Mouse (Mus musculus): ENCODE results near the gene Hoxd1. TPM values are rescaled to one million over a fixed set of nuclear protein-coding genes. Genes with fewer than 3 reads are reported as not detected.

The Hoxd1 gene
- polyA plus RNA-seq, 1 experiment = not detected

DNA sequence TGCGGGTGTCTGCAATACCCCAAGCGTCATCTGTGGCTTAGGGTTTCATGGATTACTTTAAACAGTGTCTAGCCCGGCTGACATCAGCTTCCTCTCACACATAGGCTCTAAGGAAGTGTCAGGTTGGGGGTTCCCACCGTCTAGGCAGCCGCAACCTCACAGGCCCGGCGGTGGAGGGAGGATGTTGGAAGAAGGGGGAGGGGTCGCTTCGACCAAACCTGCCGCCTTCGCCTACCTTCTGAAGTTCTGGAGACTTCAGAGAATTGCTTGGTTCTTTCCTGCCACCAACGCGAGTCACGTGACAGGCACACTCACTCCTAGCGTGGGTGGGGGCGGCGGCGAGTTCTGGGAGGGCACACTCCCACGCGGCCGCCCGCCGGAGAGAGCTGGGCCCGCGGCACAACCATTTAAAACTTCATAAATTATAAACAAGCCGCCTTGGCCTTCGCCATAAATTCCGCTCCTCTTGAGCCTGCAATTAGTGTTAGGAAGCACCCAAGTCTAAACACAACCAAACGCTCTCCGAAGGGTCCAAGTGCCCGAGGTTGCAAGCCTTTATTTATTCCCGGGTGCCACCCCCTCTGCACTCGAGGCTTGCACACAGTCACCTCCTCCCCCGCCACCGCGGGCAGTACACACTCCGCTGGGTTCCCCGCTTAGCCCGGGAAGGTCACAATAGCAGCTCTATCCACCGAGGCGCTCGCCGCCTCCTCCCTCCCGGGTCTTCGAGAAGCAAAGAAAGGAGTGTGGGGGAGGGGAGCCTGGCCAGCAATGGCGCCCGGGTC lies 13.3 kb upstream of the Hoxd1 start:
- Histone ChIP-seq H3K4me1 (ENCODE audit: control insufficient read depth, insufficient read depth, low read length) (no peaks in the 10 kb centered on the region), H3K27ac (ENCODE audit: control insufficient read depth, insufficient read depth, low read depth, low read length, poor library complexity) (no peak overlapping the region), H3K4me3 (replicated peaks; ENCODE audit: control insufficient read depth, low read depth, low read length) (no peak overlapping the region)
- TF ChIP-seq POLR2A (IDR thresholded peaks at IDR 0.05; ENCODE audit: borderline replicate concordance, control insufficient read depth, low read depth, low read length) (no peak), CTCF (IDR thresholded peaks at IDR 0.05; ENCODE audit: control insufficient read depth, insufficient read depth, low read length) (no peak)
- 3% methylated on average over 47 of the region's 47 CpGs for WGBS

DNA sequence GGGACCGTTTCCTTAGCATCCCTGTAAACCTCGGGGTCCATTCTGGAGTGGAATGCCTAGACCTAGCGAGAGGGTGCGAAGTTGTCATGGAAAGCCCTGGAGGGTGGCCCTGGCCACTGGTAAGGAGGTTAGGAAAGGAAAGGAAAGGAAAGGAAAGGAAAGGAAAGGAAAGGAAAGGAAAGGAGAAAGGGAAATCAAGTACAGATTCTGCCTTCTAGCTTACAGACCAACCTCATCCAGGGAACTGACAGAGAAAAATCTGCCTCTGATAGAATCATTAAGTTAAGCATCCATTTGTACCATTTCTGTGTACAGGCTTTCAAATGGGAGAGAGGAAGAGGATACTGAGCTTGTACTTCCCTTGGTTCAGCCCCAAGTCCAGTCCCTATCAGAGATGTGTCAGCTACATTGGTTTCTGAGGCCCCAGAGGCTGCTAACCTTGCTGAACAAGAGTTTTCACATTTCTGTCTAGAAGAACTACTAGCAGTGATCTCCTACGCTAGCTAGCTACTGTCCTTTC lies 12.0 kb upstream of the Hoxd1 start:
- H3K27ac ChIP-seq (ENCODE audit: control insufficient read depth, insufficient read depth, low read depth, low read length, poor library complexity) = no peak overlapping the region
- WGBS = 53% methylated on average over 5 of the region's 5 CpGs

GRCm38 (mm10) chr2:74751861-74752260 lies 10.9 kb upstream of the Hoxd1 start:
- Histone ChIP-seq H3K4me1 (ENCODE audit: control insufficient read depth, insufficient read depth, low read length) (no peaks in the 10 kb centered on the region), H3K27ac (ENCODE audit: control insufficient read depth, insufficient read depth, low read depth, low read length, poor library complexity) (no peak overlapping the region), H3K4me3 (replicated peaks; ENCODE audit: control insufficient read depth, low read depth, low read length) (no peak overlapping the region)
- no peak for TF ChIP-seq POLR2A (IDR thresholded peaks at IDR 0.05; ENCODE audit: borderline replicate concordance, control insufficient read depth, low read depth, low read length)
- no peak for TF ChIP-seq CTCF (IDR thresholded peaks at IDR 0.05; ENCODE audit: control insufficient read depth, insufficient read depth, low read length)
- 55% methylated on average over 1 of the region's 1 CpGs for WGBS

More for the DNA sequence above, 12.0 kb upstream of the Hoxd1 start:
- Histone ChIP-seq H3K4me3 (replicated peaks; ENCODE audit: control insufficient read depth, low read depth, low read length) (no peak overlapping the region), H3K4me1 (ENCODE audit: control insufficient read depth, insufficient read depth, low read length) (no peaks in the 10 kb centered on the region)
- TF ChIP-seq CTCF (IDR thresholded peaks at IDR 0.05; ENCODE audit: control insufficient read depth, insufficient read depth, low read length) (no peak), POLR2A (IDR thresholded peaks at IDR 0.05; ENCODE audit: borderline replicate concordance, control insufficient read depth, low read depth, low read length) (no peak)

GRCm38 (mm10) chr2:74752431-74753174 lies 10.2 kb upstream of the Hoxd1 start:
- WGBS = 6% methylated on average over 45 of the region's 45 CpGs

GRCm38 (mm10) chr2:74753175-74753523 lies 9.6 kb upstream of the Hoxd1 start:
- Histone ChIP-seq H3K27ac (ENCODE audit: control insufficient read depth, insufficient read depth, low read depth, low read length, poor library complexity) (no peak overlapping the region), H3K4me1 (ENCODE audit: control insufficient read depth, insufficient read depth, low read length) (no peaks in the 10 kb centered on the region), H3K4me3 (replicated peaks; ENCODE audit: control insufficient read depth, low read depth, low read length) (no peak overlapping the region)
- TF ChIP-seq CTCF (IDR thresholded peaks at IDR 0.05; ENCODE audit: control insufficient read depth, insufficient read depth, low read length) = no peak
- no peak for TF ChIP-seq POLR2A (IDR thresholded peaks at IDR 0.05; ENCODE audit: borderline replicate concordance, control insufficient read depth, low read depth, low read length)
- 1% methylated on average over 25 of the region's 25 CpGs for WGBS

More at GRCm38 (mm10) chr2:74752431-74753174, 10.2 kb upstream of the Hoxd1 start:
- no peak for TF ChIP-seq CTCF (IDR thresholded peaks at IDR 0.05; ENCODE audit: control insufficient read depth, insufficient read depth, low read length)
- no peak for TF ChIP-seq POLR2A (IDR thresholded peaks at IDR 0.05; ENCODE audit: borderline replicate concordance, control insufficient read depth, low read depth, low read length)
- no peak overlapping the region for H3K27ac ChIP-seq (ENCODE audit: control insufficient read depth, insufficient read depth, low read depth, low read length, poor library complexity)
- no peaks in the 10 kb centered on the region for H3K4me1 ChIP-seq (ENCODE audit: control insufficient read depth, insufficient read depth, low read length)
- no peak overlapping the region for H3K4me3 ChIP-seq (replicated peaks; ENCODE audit: control insufficient read depth, low read depth, low read length)

- H3K4me1 ChIP-seq (ENCODE audit: control insufficient read depth, insufficient read depth, low read length) = no peaks in the 10 kb centered on the region
- H3K4me3 ChIP-seq (replicated peaks; ENCODE audit: control insufficient read depth, low read depth, low read length) = no peak overlapping the region
- WGBS = 17% methylated on average over 5 of the region's 5 CpGs
- no peak overlapping the region for H3K27ac ChIP-seq (ENCODE audit: control insufficient read depth, insufficient read depth, low read depth, low read length, poor library complexity)
- TF ChIP-seq CTCF (IDR thresholded peaks at IDR 0.05; ENCODE audit: control insufficient read depth, insufficient read depth, low read length) = no peak
Observed at GRCm38 (mm10) chr2:74753711-74754110, 9.1 kb upstream of the Hoxd1 start.

GRCm38 (mm10) chr2:74760146-74760545 lies 2.6 kb upstream of the Hoxd1 start:
- H3K4me3 ChIP-seq (replicated peaks; ENCODE audit: control insufficient read depth, low read depth, low read length) = no peak overlapping the region
- no peaks in the 10 kb centered on the region for H3K4me1 ChIP-seq (ENCODE audit: control insufficient read depth, insufficient read depth, low read length)
- H3K27ac ChIP-seq (ENCODE audit: control insufficient read depth, insufficient read depth, low read depth, low read length, poor library complexity) = no peak overlapping the region
- 15% methylated on average over 1 of the region's 1 CpGs for WGBS
- TF ChIP-seq POLR2A (IDR thresholded peaks at IDR 0.05; ENCODE audit: borderline replicate concordance, control insufficient read depth, low read depth, low read length) = no peak
- TF ChIP-seq CTCF (IDR thresholded peaks at IDR 0.05; ENCODE audit: control insufficient read depth, insufficient read depth, low read length) = no peak

DNA sequence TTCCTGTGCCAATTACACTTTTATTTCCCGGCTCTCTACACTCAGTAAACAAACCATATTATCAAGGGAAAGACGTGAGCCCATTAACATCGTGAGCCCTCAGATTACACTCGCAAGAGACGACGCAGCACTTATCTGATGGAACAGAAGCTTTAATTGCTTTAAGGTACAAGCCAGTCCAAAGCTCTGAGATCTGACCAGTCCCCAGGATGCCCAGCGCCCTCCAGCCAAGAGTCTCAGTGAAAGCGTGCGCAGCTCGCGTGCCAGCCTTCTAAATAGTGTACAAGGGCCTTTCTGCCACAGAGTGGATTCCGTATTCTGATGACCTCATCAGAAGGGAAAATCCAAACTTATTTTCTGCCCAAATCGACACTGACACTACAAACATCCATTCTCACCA lies 839 bp upstream of the Hoxd1 start:
- TF ChIP-seq CTCF (IDR thresholded peaks at IDR 0.05; ENCODE audit: control insufficient read depth, insufficient read depth, low read length) = no peak
- TF ChIP-seq POLR2A (IDR thresholded peaks at IDR 0.05; ENCODE audit: borderline replicate concordance, control insufficient read depth, low read depth, low read length) = no peak
- Histone ChIP-seq H3K27ac (ENCODE audit: control insufficient read depth, insufficient read depth, low read depth, low read length, poor library complexity) (no peak overlapping the region), H3K4me3 (replicated peaks; ENCODE audit: control insufficient read depth, low read depth, low read length) (no peak overlapping the region), H3K4me1 (ENCODE audit: control insufficient read depth, insufficient read depth, low read length) (no peaks in the 10 kb centered on the region)
- WGBS = 11% methylated on average over 13 of the region's 13 CpGs

Data from bone marrow, adult 2 months (tissue).